10 mouse cellular contexts compared by ENCODE assay signal in the genomic region with DNA sequence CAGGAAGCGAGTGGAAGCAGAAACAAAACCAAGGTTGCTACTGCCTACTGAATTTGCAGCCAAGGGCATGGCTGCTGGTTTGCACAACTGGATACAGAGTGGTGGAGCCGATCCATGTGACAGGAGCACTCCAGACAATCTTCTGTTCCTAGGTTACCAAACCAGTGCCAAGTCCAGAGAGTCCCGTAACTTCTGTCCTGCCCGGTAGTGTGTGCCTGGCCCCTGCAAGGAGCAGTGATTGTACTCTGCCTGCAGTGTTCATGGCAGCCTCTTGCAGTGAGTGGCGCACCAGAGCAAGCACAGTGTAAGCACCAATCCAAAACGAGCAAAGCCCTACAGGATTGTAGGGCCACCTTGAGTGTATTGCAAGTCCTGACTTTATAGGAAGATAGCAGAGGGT. TPM values are rescaled to one million over a fixed set of nuclear protein-coding genes. Genes with fewer than 3 reads are reported as not detected.
A peak's percentile ranks its signal among the peaks of the same experiment; 100 is the strongest.
DNase-seq lines count a peak whose midpoint lies in the region; ATAC-seq and TF ChIP-seq lines count a peak whose summit lies in the region.
"Had no signal": no experiment of that assay in that cellular context is flagged by ENCODE, and none has a peak within 500 bp of the region (broad histone marks: within the 10 kb centered on the region; RNA-seq: fewer than 3 reads in every experiment).

No protein-coding gene starts in this region.

- H3K27ac ChIP-seq in lung, embryonic 14.5 days (ENCODE audit: low read depth), result no peak overlapping the region
- H3K27ac ChIP-seq in intestine, embryonic 16.5 days (ENCODE audit: low read length), result no peak overlapping the region
- H3K27ac ChIP-seq in stomach, embryonic 15.5 days, result no peak overlapping the region
- H3K27ac ChIP-seq: heart, embryonic 15.5 days; kidney, postnatal 0 days had no signal

- TF ChIP-seq CTCF in lung, embryonic 14.5 days (IDR thresholded peaks at IDR 0.05; ENCODE audit: low read depth), result peak; percentile 43

- H3K9ac ChIP-seq in lung, embryonic 14.5 days, result no peak overlapping the region
- no peak overlapping the region for H3K9ac ChIP-seq in intestine, embryonic 16.5 days (ENCODE audit: low read depth, low read length)
- H3K9ac ChIP-seq in stomach, embryonic 15.5 days, result no peak overlapping the region
- H3K9ac ChIP-seq: heart, embryonic 15.5 days had no signal

- no peak for DNase-seq in lung, embryonic 14.5 days
- DNase-seq in lung, postnatal 10 days, result no peak
- peak; percentile 32 to 57 for DNase-seq in adrenal gland, postnatal 36 days
- no peak for DNase-seq in thymus, adult 18-20 months
- DNase-seq in thymus, postnatal 14 days, result no peak
- DNase-seq: cerebellum, adult 9-10 months had no signal

- peak; percentile 52; the same call in 1 of the 2 replicates for ATAC-seq in lung, embryonic 14.5 days (ENCODE audit: insufficient read depth)
- 0 out of 2 replicates have a peak, but pooled peaks have one; percentile 64 for ATAC-seq in intestine, embryonic 16.5 days
- ATAC-seq in stomach, embryonic 15.5 days (ENCODE audit: insufficient read depth, low FRiP score, low read depth), result peak; percentile 82

- no peaks in the 10 kb centered on the region for H3K4me1 ChIP-seq in lung, embryonic 14.5 days (ENCODE audit: insufficient read depth)
- H3K4me1 ChIP-seq in intestine, embryonic 16.5 days (ENCODE audit: control insufficient read depth, insufficient read depth, low read length), result no peaks in the 10 kb centered on the region
- H3K4me1 ChIP-seq in stomach, embryonic 15.5 days, result no peaks in the 10 kb centered on the region

- no peak overlapping the region for H3K4me3 ChIP-seq in lung, embryonic 14.5 days (ENCODE audit: low read depth, low read length)
- H3K4me3 ChIP-seq in intestine, embryonic 16.5 days (ENCODE audit: low read length), result no peak overlapping the region
- H3K4me3 ChIP-seq in stomach, embryonic 15.5 days (replicated peaks), result no peak overlapping the region
- H3K4me3 ChIP-seq: heart, embryonic 15.5 days had no signal

- H3K27me3 ChIP-seq in lung, embryonic 14.5 days (ENCODE audit: insufficient read depth, low read length), result no peaks in the 10 kb centered on the region
- no peaks in the 10 kb centered on the region for H3K27me3 ChIP-seq in intestine, embryonic 16.5 days (replicated peaks; ENCODE audit: control insufficient read depth, insufficient read depth, low read length)
- no peaks in the 10 kb centered on the region for H3K27me3 ChIP-seq in stomach, embryonic 15.5 days (replicated peaks)
- H3K27me3 ChIP-seq: heart, embryonic 15.5 days had no signal

- WGBS in lung, embryonic 14.5 days, result 75% methylated on average over 6 of the region's 6 CpGs
- 75% methylated on average over 6 of the region's 6 CpGs for WGBS in intestine, embryonic 16.5 days
- 72% methylated on average over 6 of the region's 6 CpGs for WGBS in stomach, embryonic 15.5 days

- H3K4me2 ChIP-seq in lung, embryonic 14.5 days, result no peak overlapping the region
- H3K4me2 ChIP-seq in intestine, embryonic 16.5 days (ENCODE audit: low read depth, low read length), result no peak overlapping the region
- no peak overlapping the region for H3K4me2 ChIP-seq in stomach, embryonic 15.5 days
- H3K4me2 ChIP-seq: heart, embryonic 15.5 days had no signal

- no peaks in the 10 kb centered on the region for H3K9me3 ChIP-seq in lung, embryonic 14.5 days (ENCODE audit: low read depth, low read length)
- H3K9me3 ChIP-seq in intestine, embryonic 16.5 days (ENCODE audit: control insufficient read depth, low read length), result no peaks in the 10 kb centered on the region
- H3K9me3 ChIP-seq in stomach, embryonic 15.5 days, result no peaks in the 10 kb centered on the region
- H3K9me3 ChIP-seq: heart, embryonic 15.5 days had no signal

- H3K36me3 ChIP-seq in lung, embryonic 14.5 days (ENCODE audit: insufficient read depth), result 0 out of 2 replicates have a peak, but pooled peaks cover 7% of the 10 kb centered on the region
- no peaks in the 10 kb centered on the region for H3K36me3 ChIP-seq in intestine, embryonic 16.5 days (ENCODE audit: control insufficient read depth, insufficient read depth, low read length)
- no peaks in the 10 kb centered on the region for H3K36me3 ChIP-seq in stomach, embryonic 15.5 days
- H3K36me3 ChIP-seq: heart, embryonic 15.5 days had no signal

RNA-seq across cellular contexts. Expression of gene Vrk1, which starts 15.4 kb away (rescaled TPM):
- polyA plus RNA-seq in lung, embryonic 14.5 days (2014; fragmentation: Nextera tagmentation; extraction: Ambion mirVana), result 86.2 and 86.6 TPM in 2 replicates
- total RNA-seq in adrenal gland, postnatal 36 days (2021), result 10 to 100 TPM; 16.1 to 21.6 TPM
- 52.7 and 61.2 TPM in 2 replicates for polyA plus RNA-seq in intestine, embryonic 16.5 days (2015; fragmentation: Nextera tagmentation; extraction: Ambion mirVana)
- 64.3 and 68.9 TPM in 2 replicates for polyA plus RNA-seq in stomach, embryonic 15.5 days (2015; fragmentation: Nextera tagmentation; extraction: Ambion mirVana)

Comparison
In these comparisons a context has a peak if more than half of its experiments do, and no peak if none do; other contexts are left out.
1. DNase-seq: peak in adrenal gland, postnatal 36 days (2 of 2); none in lung, embryonic 14.5 days (single experiment), lung, postnatal 10 days (single experiment), thymus, adult 18-20 months (0 of 2) and thymus, postnatal 14 days (single experiment).
2. Peak in every context shown above with its lines, with median percentiles within 50 percentile points of each other: ATAC-seq.